Mouse (Mus musculus) CH12.LX (cell line): ENCODE data around the gene Zbtb20. TPM values are rescaled to one million over a fixed set of nuclear protein-coding genes. Genes with fewer than 3 reads are reported as not detected.

ENCODE experiments used
- DNase-seq: peaks from one replicate; pipeline ENCODE4 v3.0.0-alpha.2; 2013; ENCODE audit errors: extremely low read depth
- H3K27ac ChIP-seq: 2 replicates; pipeline ENCODE4 v1.5.1; 2012; ENCODE audit warnings: low read depth, mild to moderate bottlenecking, control low read depth, moderate library complexity; ENCODE audit not compliant: insufficient read depth
- H3K27me3 ChIP-seq: replicated peaks from 2 replicates; pipeline ENCODE3; 2012; ENCODE audit warnings: inconsistent platforms
- H3K36me3 ChIP-seq, 2 experiments: replicated peaks in 1 of 2; 2 replicates each; pipeline versions ENCODE3 to v1.6.1; 2012; ENCODE audit warnings: inconsistent platforms in 1 of 2, low read length in 1 of 2, mild to moderate bottlenecking in 1 of 2, mixed read lengths in 1 of 2, moderate library complexity in 1 of 2; ENCODE audit not compliant: control insufficient read depth in 1 of 2, insufficient read depth in 1 of 2
- H3K4me1 ChIP-seq, 2 experiments: 2 replicates each; pipeline ENCODE4 v1.6.1; 2012; ENCODE audit warnings: inconsistent platforms in 1 of 2, moderate library complexity in 1 of 2; ENCODE audit not compliant: insufficient read depth in 2 of 2, control insufficient read depth in 1 of 2
- H3K4me2 ChIP-seq: 2 replicates; pipeline ENCODE4 v1.6.1; 2012; ENCODE audit warnings: low read depth, mild to moderate bottlenecking, control low read depth; ENCODE audit not compliant: poor library complexity, insufficient read depth, severe bottlenecking
- H3K4me3 ChIP-seq, 3 experiments: fragments of 150-350 bp in 1 of 3; sonication (generic) in 1 of 3; replicated peaks in 1 of 3; 2 replicates each; pipeline versions ENCODE3 to v1.5.1; 2011 to 2012; ENCODE audit warnings: low read depth in 2 of 3, low read length in 2 of 3, mild to moderate bottlenecking in 2 of 3, moderate library complexity in 2 of 3, control low read depth in 1 of 3, improper control_type of control experiment in 1 of 3, inconsistent platforms in 1 of 3, mixed read lengths in 1 of 3; ENCODE audit not compliant: poor library complexity in 1 of 3
- H3K79me2 ChIP-seq: replicated peaks from 2 replicates; pipeline ENCODE4 v1.6.1; 2012; ENCODE audit warnings: mild to moderate bottlenecking, moderate library complexity; ENCODE audit not compliant: control insufficient read depth, poor library complexity, insufficient read depth, severe bottlenecking; ENCODE audit errors: extremely low read depth
- H3K9ac ChIP-seq: 2 replicates; pipeline ENCODE4 v1.6.1; 2012; ENCODE audit warnings: low read depth, mild to moderate bottlenecking, control low read depth, moderate library complexity; ENCODE audit not compliant: insufficient read depth
- H3K9me3 ChIP-seq: replicated peaks from 2 replicates; pipeline ENCODE3; 2012; ENCODE audit warnings: low read length, inconsistent platforms, mixed read lengths
- CHD1 ChIP-seq: IDR thresholded peaks from 2 replicates; pipeline ENCODE4 v1.6.1; 2012; ENCODE audit warnings: low read depth, low read length, improper control_type of control experiment, inconsistent platforms
- CHD2 ChIP-seq: IDR thresholded peaks from 2 replicates; pipeline ENCODE4 v1.6.1; 2011; ENCODE audit warnings: low read length, improper control_type of control experiment
- E2F4 ChIP-seq: IDR thresholded peaks from 2 replicates; pipeline ENCODE4 v1.6.1; 2011; ENCODE audit warnings: low read depth, low read length, improper control_type of control experiment; ENCODE audit not compliant: insufficient replicate concordance
- EP300 ChIP-seq: IDR thresholded peaks from 2 replicates; pipeline ENCODE4 v1.6.1; 2011; ENCODE audit warnings: low read length, improper control_type of control experiment
- GABPA ChIP-seq: IDR thresholded peaks from 2 replicates; pipeline ENCODE4 v1.6.1; 2012; ENCODE audit warnings: low read depth, low read length, improper control_type of control experiment, inconsistent platforms; ENCODE audit not compliant: insufficient replicate concordance
- IRF4 ChIP-seq: IDR thresholded peaks from 2 replicates; pipeline ENCODE4 v1.6.1; 2014; ENCODE audit warnings: low read depth, mild to moderate bottlenecking, inconsistent platforms, low read length, improper control_type of control experiment
- JUN ChIP-seq: IDR thresholded peaks from 2 replicates; pipeline ENCODE4 v1.6.1; 2011; ENCODE audit warnings: low read depth, mild to moderate bottlenecking, low read length, improper control_type of control experiment, moderate library complexity; ENCODE audit not compliant: insufficient read depth
- JUND ChIP-seq: conservative IDR thresholded peaks from 2 replicates; pipeline ENCODE4 v1.6.1; 2011; ENCODE audit warnings: low read depth, low read length, improper control_type of control experiment
- MAZ ChIP-seq: IDR thresholded peaks from 2 replicates; pipeline ENCODE4 v1.6.1; 2012; ENCODE audit warnings: low read depth, mild to moderate bottlenecking, inconsistent platforms, low read length, improper control_type of control experiment, moderate library complexity
- MEF2A ChIP-seq: IDR thresholded peaks from 2 replicates; pipeline ENCODE4 v1.6.1; 2014; ENCODE audit warnings: low read depth, mild to moderate bottlenecking, inconsistent platforms, low read length, improper control_type of control experiment, borderline replicate concordance
- MXI1 ChIP-seq: IDR thresholded peaks from 2 replicates; pipeline ENCODE4 v1.6.1; 2011; ENCODE audit warnings: mild to moderate bottlenecking, low read depth, low read length, improper control_type of control experiment
- POLR2AphosphoS2 ChIP-seq: IDR thresholded peaks from 2 replicates; pipeline ENCODE4 v1.6.1; 2011; ENCODE audit warnings: low read depth, low read length, improper control_type of control experiment
- RAD21 ChIP-seq: IDR thresholded peaks from 2 replicates; pipeline ENCODE4 v1.6.1; 2011; ENCODE audit warnings: low read depth, mild to moderate bottlenecking, low read length, improper control_type of control experiment, moderate library complexity
- RCOR1 ChIP-seq: conservative IDR thresholded peaks from 2 replicates; pipeline ENCODE4 v1.6.1; 2012; ENCODE audit warnings: low read depth, mild to moderate bottlenecking, inconsistent platforms, low read length, improper control_type of control experiment
- SIN3A ChIP-seq: IDR thresholded peaks from 2 replicates; pipeline ENCODE4 v1.6.1; 2012; ENCODE audit warnings: low read length, improper control_type of control experiment, inconsistent platforms
- TBP ChIP-seq: conservative IDR thresholded peaks from 2 replicates; pipeline ENCODE4 v1.6.1; 2011; ENCODE audit warnings: low read depth, low read length, improper control_type of control experiment
- USF1 ChIP-seq: IDR thresholded peaks from 2 replicates; pipeline ENCODE4 v1.6.1; 2014; ENCODE audit warnings: low read depth, mild to moderate bottlenecking, inconsistent platforms, low read length, improper control_type of control experiment
- ZKSCAN1 ChIP-seq: IDR thresholded peaks from 2 replicates; pipeline ENCODE4 v1.6.1; 2012; ENCODE audit warnings: low read depth, inconsistent platforms, low read length, improper control_type of control experiment, borderline replicate concordance
- dilution Hi-C: fragments of 300-500 bp; cut with MboI; formaldehyde crosslinking; loops from 2 replicates; pipeline ENCODE4 v1.14.3; 2020; ENCODE audit warnings: low sequenced_read_pairs; ENCODE audit not compliant: extremely low pct_unique_long_range_greater_than_20kb, extremely low pct_ligation_motif_present
- in situ Hi-C: fragments of 300-500 bp; cut with MboI; formaldehyde crosslinking; loops from 3 replicates; pipeline ENCODE4 v1.14.3; 2019; ENCODE audit warnings: low sequenced_read_pairs, low pct_ligation_motif_present, low pct_unique_long_range_greater_than_20kb, mixed read lengths
- polyA plus RNA-seq: library from polyadenylated mRNA; unstranded; fragments of >175 nt; gene quantifications from 2 replicates; pipeline ENCODE4 v1.2.1, GENCODE M21; 2012; ENCODE audit warnings: low read depth; ENCODE audit not compliant: insufficient read length
- total RNA-seq, 2 experiments: library from RNA; depleted of rRNA; stranded (reverse); fragments of 300-350 nt in 1 of 2; fragments of >200 nt in 1 of 2; gene quantifications; 2 replicates each; pipeline ENCODE4 v1.2.3; 2012 to 2014

The Zbtb20 gene
- total and polyA plus RNA-seq, 3 experiments, result 24.9 to 58.0 (median 51.6) TPM

DNA sequence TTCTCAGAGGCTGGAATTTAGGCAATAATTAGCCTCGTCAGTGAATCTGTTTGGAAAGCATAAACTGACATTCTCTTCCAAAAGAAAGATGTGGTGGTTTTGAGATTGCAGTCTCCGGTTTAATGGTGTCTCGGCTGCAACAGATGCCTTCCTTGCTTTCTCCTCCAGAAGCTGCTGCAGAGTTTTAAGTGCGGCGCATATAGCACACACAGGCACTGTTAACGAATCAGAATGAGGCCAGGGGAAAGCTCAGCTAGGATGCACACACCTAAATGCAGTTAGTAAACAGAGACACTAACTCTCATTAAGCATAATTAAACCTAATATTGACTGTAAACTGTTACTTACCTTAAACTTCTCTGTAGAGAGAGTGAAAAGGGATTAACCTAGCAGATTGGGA, 160.0 kb downstream of the Zbtb20 start:
- H3K4me1 ChIP-seq, result no peaks in the 10 kb centered on the region
- dilution Hi-C loops, result no loop called here
- no peaks in the 10 kb centered on the region for H3K79me2 ChIP-seq
- TF ChIP-seq USF1 (no peak), JUN (no peak), JUND (no peak), IRF4 (no peak), MAZ (no peak), ZKSCAN1 (no peak), E2F4 (no peak), RCOR1 (no peak), SIN3A (no peak)
- TF ChIP-seq, all 38 proteins: peak for 0
- Histone ChIP-seq H3K4me2 (no peak overlapping the region), H3K9ac (no peak overlapping the region), H3K9me3 (no peaks in the 10 kb centered on the region), H3K4me3 (no peak overlapping the region), H3K36me3 (no peaks in the 10 kb centered on the region), H3K27ac (no peak overlapping the region), H3K27me3 (no peaks in the 10 kb centered on the region)
- in situ Hi-C loops, result no loop called here
- DNase-seq, result no peak

- Histone ChIP-seq H3K4me2 (no peak overlapping the region), H3K9me3 (no peaks in the 10 kb centered on the region), H3K9ac (no peak overlapping the region), H3K27me3 (no peaks in the 10 kb centered on the region), H3K36me3 (no peaks in the 10 kb centered on the region), H3K27ac (no peak overlapping the region), H3K4me3 (no peak overlapping the region), H3K4me1 (no peaks in the 10 kb centered on the region), H3K79me2 (no peaks in the 10 kb centered on the region)
- TF ChIP-seq TBP (0 out of 2 replicates have a peak, but pooled peaks have one; percentile 20), POLR2AphosphoS2 (no peak)
- in situ Hi-C loops (no loop called here), dilution Hi-C loops (no loop called here)
- DNase-seq, result no peak
Observed at GRCm38 (mm10) chr16:43036510-43036909, 160.8 kb downstream of the Zbtb20 start.

DNA sequence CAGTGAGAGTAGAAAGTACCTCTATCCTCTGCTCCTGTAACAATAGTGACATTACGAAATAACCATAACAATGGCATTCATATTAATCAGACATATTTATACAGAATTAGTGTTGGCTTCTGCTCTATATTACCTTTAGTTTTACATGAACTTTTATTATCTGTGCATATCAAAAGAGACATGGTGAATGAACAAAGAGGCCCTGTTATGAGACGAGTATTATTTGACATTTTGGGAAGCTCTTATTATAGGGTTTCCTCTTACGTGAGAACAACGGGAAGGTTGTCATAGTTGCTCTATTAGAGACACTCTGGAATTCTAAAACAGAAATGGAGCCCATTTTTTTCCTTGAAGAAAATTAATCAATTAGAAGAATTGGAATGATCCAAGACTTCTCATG, 161.6 kb downstream of the Zbtb20 start:
- H3K4me3 ChIP-seq, result no peak overlapping the region

More for the DNA sequence above, 161.6 kb downstream of the Zbtb20 start:
- TF ChIP-seq MEF2A (no peak), ZKSCAN1 (no peak), MXI1 (no peak), IRF4 (no peak), CHD2 (no peak), GABPA (no peak), EP300 (no peak), CHD1 (no peak), RAD21 (no peak), JUN (no peak), TBP (no peak), MAZ (no peak), E2F4 (no peak)
- H3K79me2 ChIP-seq, result no peaks in the 10 kb centered on the region
- no peak overlapping the region for H3K9ac ChIP-seq
- in situ Hi-C loops, result no loop called here
- H3K9me3 ChIP-seq, result no peaks in the 10 kb centered on the region
- dilution Hi-C loops, result no loop called here
- no peak overlapping the region for H3K27ac ChIP-seq
- H3K36me3 ChIP-seq, result no peaks in the 10 kb centered on the region
- no peaks in the 10 kb centered on the region for H3K27me3 ChIP-seq
- H3K4me2 ChIP-seq, result no peak overlapping the region
- no peaks in the 10 kb centered on the region for H3K4me1 ChIP-seq
- no peak for DNase-seq
